Mouse (Mus musculus) heart, postnatal 4 days (tissue): Measurements from ENCODE around the gene Slc45a1. TPM values are rescaled to one million over a fixed set of nuclear protein-coding genes. Genes with fewer than 3 reads are reported as not detected.

Source experiments
- DNase-seq: peaks from one replicate; pipeline ENCODE4 v3.0.0; 2021
- total RNA-seq, 2 experiments: library from RNA; stranded (reverse); gene quantifications; 2 replicates each; pipeline ENCODE4 v1.2.3; 2021

Slc45a1 gene
- total RNA-seq, 2 experiments from 2014 or later = not detected

GRCm38 (mm10) chr4:150659926-150660610 lies 8.1 kb upstream of the Slc45a1 start:
- peak; percentile 41 for DNase-seq

GRCm38 (mm10) chr4:150656504-150656903 lies 4.5 kb upstream of the Slc45a1 start:
- peak; percentile 29 for DNase-seq

- peak; percentile 92 for DNase-seq
These were observed 4.0 kb upstream of the Slc45a1 start for GRCm38 (mm10) chr4:150655989-150656388.

- no peak for DNase-seq
These were observed 1.2 kb upstream of the Slc45a1 start for GRCm38 (mm10) chr4:150653072-150653599.

- no peak for DNase-seq
These were observed 2.6 kb downstream of the Slc45a1 start for GRCm38 (mm10) chr4:150649327-150649726.

- DNase-seq = no peak
These were observed 7.7 kb downstream of the Slc45a1 start for GRCm38 (mm10) chr4:150644299-150644698.

- no peak for DNase-seq
These were observed 15.3 kb downstream of the Slc45a1 start for GRCm38 (mm10) chr4:150636635-150637034.

- DNase-seq = no peak
These were observed 16.4 kb downstream of the Slc45a1 start for GRCm38 (mm10) chr4:150635568-150635967.

- DNase-seq = peak; percentile 23
These were observed 22.7 kb downstream of the Slc45a1 start for GRCm38 (mm10) chr4:150629266-150629665.

GRCm38 (mm10) chr4:150625951-150626732 lies 25.8 kb downstream of the Slc45a1 start:
- peak; percentile 78 for DNase-seq

GRCm38 (mm10) chr4:150625425-150625824 lies 26.5 kb downstream of the Slc45a1 start:
- peak; percentile 84 for DNase-seq

- DNase-seq = no peak
These were observed 27.0 kb downstream of the Slc45a1 start for GRCm38 (mm10) chr4:150624933-150625332.

GRCm38 (mm10) chr4:150624214-150624823 lies 27.7 kb downstream of the Slc45a1 start:
- no peak for DNase-seq

GRCm38 (mm10) chr4:150622641-150623040 lies 29.3 kb downstream of the Slc45a1 start:
- no peak for DNase-seq

- no peak for DNase-seq
These were observed 33.0 kb downstream of the Slc45a1 start for GRCm38 (mm10) chr4:150619011-150619410.

GRCm38 (mm10) chr4:150616841-150617240 lies 35.1 kb downstream of the Slc45a1 start:
- DNase-seq = no peak

- peak; percentile 63 for DNase-seq
These were observed 35.9 kb downstream of the Slc45a1 start for GRCm38 (mm10) chr4:150616029-150616420.

GRCm38 (mm10) chr4:150615251-150616028 lies 36.5 kb downstream of the Slc45a1 start:
- no peak for DNase-seq

GRCm38 (mm10) chr4:150613715-150614114 lies 38.3 kb downstream of the Slc45a1 start:
- no peak for DNase-seq

GRCm38 (mm10) chr4:150608670-150609069 lies 43.3 kb downstream of the Slc45a1 start:
- no peak for DNase-seq

- DNase-seq = no peak
These were observed 45.4 kb downstream of the Slc45a1 start for GRCm38 (mm10) chr4:150606449-150607161.

- DNase-seq = no peak
These were observed 46.2 kb downstream of the Slc45a1 start for GRCm38 (mm10) chr4:150605804-150606203.
